ENCODE assay signal across 10 mouse cellular contexts in the genomic region with DNA sequence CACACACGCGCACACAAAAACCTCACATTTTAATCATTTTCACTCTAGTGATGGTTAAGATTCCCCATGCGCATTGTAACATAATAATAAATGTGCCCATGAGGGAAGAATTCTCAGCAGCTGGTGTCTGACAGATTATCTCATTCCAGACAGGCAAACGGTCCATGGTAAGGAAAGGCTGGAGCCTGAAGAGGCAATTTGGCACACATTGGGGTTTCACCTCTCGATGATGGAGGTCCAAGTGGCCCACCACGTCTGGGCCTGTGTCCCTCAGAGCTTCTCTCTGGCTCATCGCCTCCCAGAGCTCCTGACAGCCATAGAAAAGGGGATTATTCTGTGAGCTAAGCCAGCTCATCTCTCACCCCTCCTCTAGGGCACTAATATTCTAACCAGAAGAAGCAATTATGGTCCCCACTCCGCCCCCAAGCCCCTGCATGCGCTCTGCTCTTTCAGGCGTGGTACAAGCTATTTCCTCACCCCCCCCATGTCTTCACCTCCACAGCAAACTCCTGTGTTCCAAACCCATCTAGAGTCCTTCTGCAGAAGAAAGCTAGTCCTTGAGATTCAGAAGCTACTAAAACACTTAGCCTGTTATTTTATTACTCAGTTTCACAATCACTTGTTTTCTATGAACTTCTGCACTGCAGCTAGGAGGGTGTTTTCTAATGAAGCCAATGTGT.
DNase-seq lines count a peak whose midpoint lies in the region; ATAC-seq and TF ChIP-seq lines count a peak whose summit lies in the region.
"Had no signal": no experiment of that assay in that cellular context is flagged by ENCODE, and none has a peak within 500 bp of the region (broad histone marks: within the 10 kb centered on the region; RNA-seq: fewer than 3 reads in every experiment).

No protein-coding gene starts in this region.

- peak; percentile 43 to 57 for DNase-seq in cerebellum, postnatal 10 days
- DNase-seq in cerebellum, postnatal 36 days: no peak
- no peak for DNase-seq in forebrain, embryonic 11.5 days (ENCODE audit: low spot score)
- peak; percentile 62 for DNase-seq in hindbrain, postnatal 0 days (ENCODE audit: low spot score)
- no peak for DNase-seq in urinary bladder, adult 18-20 months (ENCODE audit: low spot score in 2 of 2)
- DNase-seq in adrenal gland, postnatal 36 days: no peak
- no peak for DNase-seq in gastrocnemius, postnatal 10 days

- H3K4me1 ChIP-seq in forebrain, embryonic 11.5 days (replicated peaks; ENCODE audit: control insufficient read depth, insufficient read depth, low read length): peaks cover 11% of the 10 kb centered on the region
- H3K4me1 ChIP-seq in hindbrain, postnatal 0 days (ENCODE audit: insufficient read depth, low read length): peaks cover 5% of the 10 kb centered on the region; the same call in 1 of the 2 replicates
- H3K4me1 ChIP-seq in neural tube, embryonic 14.5 days (ENCODE audit: control insufficient read depth, insufficient read depth, low read length): peaks cover 17% of the 10 kb centered on the region

- no peak overlapping the region for H3K4me2 ChIP-seq in forebrain, embryonic 11.5 days (ENCODE audit: low read depth, low read length, severe bottlenecking)
- H3K4me2 ChIP-seq in hindbrain, postnatal 0 days (ENCODE audit: low read depth, low read length): peak overlapping the region; percentile 30; the same call in 1 of the 2 replicates
- H3K4me2 ChIP-seq in neural tube, embryonic 14.5 days (ENCODE audit: low read depth, low read length): peak overlapping the region; percentile 21; the same call in 1 of the 2 replicates
- H3K4me2 ChIP-seq: liver, embryonic 11.5 days had no signal

- no peak for ATAC-seq in forebrain, embryonic 11.5 days (replicated peaks; ENCODE audit: low FRiP score)
- ATAC-seq in hindbrain, postnatal 0 days: peak; percentile 73
- ATAC-seq in neural tube, embryonic 14.5 days (ENCODE audit: low read depth): peak; percentile 82

- H3K27me3 ChIP-seq in forebrain, embryonic 11.5 days (ENCODE audit: control insufficient read depth, insufficient read depth, low read length): no peaks in the 10 kb centered on the region
- H3K27me3 ChIP-seq in hindbrain, postnatal 0 days (ENCODE audit: insufficient read depth, low read length): no peaks in the 10 kb centered on the region
- no peaks in the 10 kb centered on the region for H3K27me3 ChIP-seq in neural tube, embryonic 14.5 days (ENCODE audit: control insufficient read depth, insufficient read depth, low read length)

- WGBS in forebrain, embryonic 11.5 days: 37% methylated on average over 10 of the region's 10 CpGs
- WGBS in hindbrain, postnatal 0 days: 21% methylated on average over 10 of the region's 10 CpGs
- WGBS in neural tube, embryonic 14.5 days: 21% methylated on average over 10 of the region's 10 CpGs

- peak overlapping the region; percentile 27; the same call in 1 of the 2 replicates for H3K9ac ChIP-seq in forebrain, embryonic 11.5 days (ENCODE audit: low read length)
- 0 out of 2 replicates have a peak overlapping the region, but pooled peaks have one; percentile 21 for H3K9ac ChIP-seq in hindbrain, postnatal 0 days (replicated peaks; ENCODE audit: low read length)
- H3K9ac ChIP-seq in neural tube, embryonic 14.5 days (replicated peaks; ENCODE audit: low read depth, low read length): no peak overlapping the region

- H3K36me3 ChIP-seq in forebrain, embryonic 11.5 days (ENCODE audit: control insufficient read depth, insufficient read depth, low read length): no peaks in the 10 kb centered on the region
- no peaks in the 10 kb centered on the region for H3K36me3 ChIP-seq in hindbrain, postnatal 0 days (ENCODE audit: insufficient read depth, low read length)
- H3K36me3 ChIP-seq in neural tube, embryonic 14.5 days (ENCODE audit: control insufficient read depth, insufficient read depth, low read length): no peaks in the 10 kb centered on the region
- H3K36me3 ChIP-seq: G1E had no signal

- no peak overlapping the region for H3K4me3 ChIP-seq in forebrain, embryonic 11.5 days (ENCODE audit: low read depth, low read length)
- H3K4me3 ChIP-seq in hindbrain, postnatal 0 days (ENCODE audit: low read length): no peak overlapping the region
- no peak overlapping the region for H3K4me3 ChIP-seq in neural tube, embryonic 14.5 days (ENCODE audit: low read depth, low read length)

- H3K9me3 ChIP-seq in forebrain, embryonic 11.5 days (ENCODE audit: control insufficient read depth, low read length): no peaks in the 10 kb centered on the region
- no peaks in the 10 kb centered on the region for H3K9me3 ChIP-seq in hindbrain, postnatal 0 days (ENCODE audit: low read length)
- no peaks in the 10 kb centered on the region for H3K9me3 ChIP-seq in neural tube, embryonic 14.5 days (ENCODE audit: control insufficient read depth, low read length)

- H3K27ac ChIP-seq in forebrain, embryonic 11.5 days (ENCODE audit: low read depth, low read length): peak overlapping the region; percentile 87
- H3K27ac ChIP-seq in hindbrain, postnatal 0 days: peak overlapping the region; percentile 66
- H3K27ac ChIP-seq in neural tube, embryonic 14.5 days (ENCODE audit: low read depth, low read length): peak overlapping the region; percentile 85

- TF ChIP-seq CTCF in hindbrain, postnatal 0 days (IDR thresholded peaks at IDR 0.05; ENCODE audit: low read depth): no peak

Comparison
In these comparisons a context has a peak if more than half of its experiments do, and no peak if none do; other contexts are left out.
1. DNase-seq: peak in cerebellum, postnatal 10 days (2 of 2) and hindbrain, postnatal 0 days (single experiment); none in cerebellum, postnatal 36 days (0 of 2), forebrain, embryonic 11.5 days (single experiment), urinary bladder, adult 18-20 months (0 of 2), adrenal gland, postnatal 36 days (0 of 2) and gastrocnemius, postnatal 10 days (single experiment).
2. Peak in every context shown above with its lines, with median percentiles within 50 percentile points of each other: H3K27ac ChIP-seq.